Mouse (Mus musculus): ENCODE measurements around the gene Arhgap10. TPM values are rescaled to one million over a fixed set of nuclear protein-coding genes. Genes with fewer than 3 reads are reported as not detected.

Arhgap10 gene
- total and polyA plus RNA-seq, 3 experiments, result 2.7 to 5.9 (median 4.8) TPM

DNA sequence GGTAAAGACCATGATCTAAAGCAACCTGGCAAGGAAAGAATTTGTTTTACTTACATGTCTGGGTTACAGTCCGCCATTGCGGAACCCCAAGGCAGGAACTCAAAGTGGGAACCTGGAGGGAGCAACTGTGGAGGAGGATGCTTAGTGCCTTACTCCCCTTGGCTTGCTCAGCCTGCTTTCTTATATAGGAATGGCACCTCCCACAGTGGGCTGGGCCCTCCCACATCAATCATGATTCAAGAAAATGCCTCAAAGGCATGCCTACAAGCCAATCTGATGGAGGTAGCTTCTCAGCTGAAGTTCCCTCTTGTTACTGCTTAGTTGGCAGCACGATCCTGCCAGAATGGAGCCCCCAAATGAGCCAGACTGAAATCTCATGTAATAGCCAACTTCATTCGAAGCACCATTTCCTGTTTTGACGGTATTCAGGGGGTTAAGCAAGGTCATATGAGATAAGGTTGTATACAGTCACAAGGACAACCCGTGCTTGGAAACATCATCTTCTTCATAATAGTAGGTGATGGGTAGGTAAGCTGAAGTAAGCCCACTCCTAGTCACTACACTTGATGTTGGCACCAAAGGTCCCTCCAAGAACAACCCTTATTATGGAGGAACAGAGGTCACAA is 25.5 kb upstream of the Arhgap10 start:
- Histone ChIP-seq H3K79me2 (replicated peaks; ENCODE audit: control insufficient read depth, extremely low read depth, insufficient read depth, poor library complexity, severe bottlenecking) (no peaks in the 10 kb centered on the region), H3K27ac (ENCODE audit: insufficient read depth, low read depth) (no peak overlapping the region), H3K4me2 (ENCODE audit: insufficient read depth, low read depth, poor library complexity, severe bottlenecking) (no peak overlapping the region), H3K4me3 (replicated peaks in 1 of 3; ENCODE audit: low read depth in 2 of 3, low read length in 2 of 3, poor library complexity in 1 of 3) (no peak overlapping the region), H3K27me3 (replicated peaks) (no peaks in the 10 kb centered on the region), H3K36me3 (replicated peaks in 1 of 2; ENCODE audit: control insufficient read depth in 1 of 2, insufficient read depth in 1 of 2, low read length in 1 of 2) (no peaks in the 10 kb centered on the region), H3K4me1 (ENCODE audit: control insufficient read depth in 1 of 2, insufficient read depth in 2 of 2) (no peaks in the 10 kb centered on the region), H3K9me3 (replicated peaks; ENCODE audit: low read length) (no peaks in the 10 kb centered on the region), H3K9ac (ENCODE audit: insufficient read depth, low read depth) (no peak overlapping the region)
- TF ChIP-seq MAZ (IDR thresholded peaks at IDR 0.05; ENCODE audit: low read depth, low read length), result no peak
- no peak for TF ChIP-seq TBP (conservative IDR thresholded peaks at IDR 0.05; ENCODE audit: low read depth, low read length)
- TF ChIP-seq JUN (IDR thresholded peaks at IDR 0.05; ENCODE audit: insufficient read depth, low read depth, low read length), result no peak
- TF ChIP-seq CHD1 (IDR thresholded peaks at IDR 0.05; ENCODE audit: low read depth, low read length), result no peak
- TF ChIP-seq E2F4 (IDR thresholded peaks at IDR 0.05; ENCODE audit: insufficient replicate concordance, low read depth, low read length), result no peak
- TF ChIP-seq JUND (conservative IDR thresholded peaks at IDR 0.05; ENCODE audit: low read depth, low read length), result no peak
- TF ChIP-seq CHD2 (IDR thresholded peaks at IDR 0.05; ENCODE audit: low read length), result no peak
- no peak for TF ChIP-seq NELFE (IDR thresholded peaks at IDR 0.05; ENCODE audit: low read depth, low read length)
- TF ChIP-seq ETS1 (conservative IDR thresholded peaks at IDR 0.05; ENCODE audit: low read depth, low read length), result no peak
- dilution Hi-C loops (cut with MboI; ENCODE audit: extremely low pct_ligation_motif_present, extremely low pct_unique_long_range_greater_than_20kb, low sequenced_read_pairs) (no loop called here), in situ Hi-C loops (cut with MboI; ENCODE audit: low pct_ligation_motif_present, low pct_unique_long_range_greater_than_20kb, low sequenced_read_pairs) (loop anchor here (10.0 kb wide), 1 partner anchor 128 kb away; no protein-coding TSS in a partner anchor)
- no peak for DNase-seq (ENCODE audit: extremely low read depth)

DNA sequence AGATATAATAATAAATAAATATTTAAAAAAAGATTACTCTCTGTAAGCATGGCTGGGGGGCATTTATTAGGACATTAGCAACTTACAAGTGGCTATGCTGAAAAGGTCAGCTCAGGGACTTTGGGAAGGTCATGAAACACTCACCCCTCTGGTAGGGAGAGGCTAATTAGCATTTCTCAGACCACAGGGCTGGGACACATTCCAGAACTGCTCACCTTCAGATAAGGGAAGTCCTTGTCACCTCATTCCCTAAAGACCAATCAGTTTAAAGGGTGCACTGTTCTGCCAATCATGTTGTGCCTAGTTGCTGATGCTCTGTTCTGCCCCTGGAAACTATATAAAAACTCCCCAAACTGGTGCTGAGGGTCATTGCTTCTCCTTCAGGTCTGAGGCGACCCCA is 20.5 kb upstream of the Arhgap10 start:
- no peak for DNase-seq (ENCODE audit: extremely low read depth)
- dilution Hi-C loops (cut with MboI; ENCODE audit: extremely low pct_ligation_motif_present, extremely low pct_unique_long_range_greater_than_20kb, low sequenced_read_pairs), result no loop called here
- H3K9me3 ChIP-seq (replicated peaks; ENCODE audit: low read length), result no peaks in the 10 kb centered on the region
- H3K4me3 ChIP-seq (replicated peaks in 1 of 3; ENCODE audit: low read depth in 2 of 3, low read length in 2 of 3, poor library complexity in 1 of 3), result no peak overlapping the region
- no peaks in the 10 kb centered on the region for H3K27me3 ChIP-seq (replicated peaks)
- H3K9ac ChIP-seq (ENCODE audit: insufficient read depth, low read depth), result no peak overlapping the region
- peaks cover 3 to 11% of the 10 kb centered on the region in 2 experiments; a peak in 2 of 4 replicates for H3K4me1 ChIP-seq (ENCODE audit: control insufficient read depth in 1 of 2, insufficient read depth in 2 of 2)
- no peaks in the 10 kb centered on the region for H3K36me3 ChIP-seq (replicated peaks in 1 of 2; ENCODE audit: control insufficient read depth in 1 of 2, insufficient read depth in 1 of 2, low read length in 1 of 2)
- no peak overlapping the region for H3K27ac ChIP-seq (ENCODE audit: insufficient read depth, low read depth)
- in situ Hi-C loops (cut with MboI; ENCODE audit: low pct_ligation_motif_present, low pct_unique_long_range_greater_than_20kb, low sequenced_read_pairs), result no loop called here
- H3K4me2 ChIP-seq (ENCODE audit: insufficient read depth, low read depth, poor library complexity, severe bottlenecking), result no peak overlapping the region
- TF ChIP-seq JUND (conservative IDR thresholded peaks at IDR 0.05; ENCODE audit: low read depth, low read length) (no peak), MXI1 (IDR thresholded peaks at IDR 0.05; ENCODE audit: low read depth, low read length) (no peak), ETS1 (conservative IDR thresholded peaks at IDR 0.05; ENCODE audit: low read depth, low read length) (no peak), POLR2AphosphoS2 (IDR thresholded peaks at IDR 0.05; ENCODE audit: low read depth, low read length) (no peak), MYC (IDR thresholded peaks at IDR 0.05; ENCODE audit: low read depth, low read length) (no peak), JUN (IDR thresholded peaks at IDR 0.05; ENCODE audit: insufficient read depth, low read depth, low read length) (no peak), MAFK (IDR thresholded peaks at IDR 0.05; ENCODE audit: insufficient replicate concordance, low read length) (no peak), NELFE (IDR thresholded peaks at IDR 0.05; ENCODE audit: low read depth, low read length) (no peak), E2F4 (IDR thresholded peaks at IDR 0.05; ENCODE audit: insufficient replicate concordance, low read depth, low read length) (no peak), SMC3 (IDR thresholded peaks at IDR 0.05; ENCODE audit: low read depth, low read length) (no peak), ZMIZ1 (IDR thresholded peaks at IDR 0.05; ENCODE audit: low read depth, low read length) (no peak), ELF1 (IDR thresholded peaks at IDR 0.05; ENCODE audit: low read depth, low read length) (no peak), CHD1 (IDR thresholded peaks at IDR 0.05; ENCODE audit: low read depth, low read length) (no peak), CHD2 (IDR thresholded peaks at IDR 0.05; ENCODE audit: low read length) (no peak), IRF4 (IDR thresholded peaks at IDR 0.05; ENCODE audit: low read depth, low read length) (no peak)
- no peaks in the 10 kb centered on the region for H3K79me2 ChIP-seq (replicated peaks; ENCODE audit: control insufficient read depth, extremely low read depth, insufficient read depth, poor library complexity, severe bottlenecking)

Data from CH12.LX (cell line).